Mouse (Mus musculus) natural killer cell, adult 2 months (primary cell): ENCODE results near the gene Gm13698.
"Not testable (repeated sequence)": the region's sequence is repeated elsewhere in the genome, so short reads cannot be mapped to it uniquely, and the experiment has no call there.

ENCODE experiments used
- DNase-seq, 2 experiments: peaks; one replicate each; pipeline ENCODE4 v3.0.0; 2022; ENCODE audit warnings: low spot score in 2 of 2

The Gm13698 gene

DNA sequence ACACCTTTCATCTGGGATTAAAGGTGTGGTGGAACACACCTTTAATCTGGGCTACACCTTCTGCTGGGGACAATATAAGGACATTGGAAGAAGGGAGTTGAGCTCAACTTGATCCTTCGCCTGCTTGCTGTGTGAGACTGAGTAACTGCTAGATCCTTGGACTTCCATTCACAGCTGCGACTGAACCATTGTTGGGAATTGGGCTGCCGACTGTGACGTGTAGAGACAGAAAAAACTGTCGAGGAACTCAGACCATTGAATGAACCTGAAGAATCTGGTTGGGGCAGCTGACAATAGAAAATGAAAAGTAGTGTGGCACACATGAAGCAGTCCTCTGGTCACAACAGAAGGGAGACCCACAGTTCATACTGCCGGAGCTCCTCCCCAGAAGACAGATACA is at the start of gene Gm13698:
TSS of gene Gm13698 (plus strand) at position 301 of the 400 bp plus-strand sequence.
- not testable (repeated sequence) for DNase-seq

DNA sequence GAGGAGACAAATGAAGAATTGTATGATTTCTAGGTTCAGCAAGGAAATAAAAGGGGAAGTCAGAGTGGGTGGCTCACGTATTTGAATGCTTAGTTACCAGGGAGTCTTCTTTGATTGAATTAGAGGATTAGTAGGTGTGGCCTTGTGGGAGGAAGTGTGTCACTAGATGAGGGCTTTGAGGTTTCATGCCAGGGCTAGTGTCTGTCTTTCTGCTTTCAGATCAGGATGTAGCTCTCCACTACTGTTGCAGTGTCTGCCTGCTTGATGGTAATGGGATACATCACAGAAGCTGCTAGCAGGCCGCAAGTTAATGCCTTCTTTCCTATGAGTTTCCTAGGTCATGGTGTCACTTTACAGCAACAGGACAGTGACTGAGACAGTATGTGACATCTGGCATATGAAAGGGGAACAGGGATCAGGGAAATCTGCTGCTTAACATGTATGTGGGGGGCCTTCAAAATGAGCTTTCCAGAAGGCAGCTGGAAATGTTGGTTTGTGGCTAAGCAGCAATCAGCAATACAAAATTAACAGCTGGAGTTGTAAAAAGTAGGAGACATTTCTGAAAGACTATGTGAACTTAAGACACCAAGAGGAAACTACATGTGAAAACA is 25.9 kb upstream of the Gm13698 start:
- DNase-seq, result peak; percentile 3 to 62

GRCm38 (mm10) chr2:83940931-83941361 is 14.5 kb upstream of the Gm13698 start, which contains the start of gene Zswim2:
TSS of gene Zswim2 (minus strand) at chr2:83941228.
- peak; percentile 9 to 30 for DNase-seq

DNA sequence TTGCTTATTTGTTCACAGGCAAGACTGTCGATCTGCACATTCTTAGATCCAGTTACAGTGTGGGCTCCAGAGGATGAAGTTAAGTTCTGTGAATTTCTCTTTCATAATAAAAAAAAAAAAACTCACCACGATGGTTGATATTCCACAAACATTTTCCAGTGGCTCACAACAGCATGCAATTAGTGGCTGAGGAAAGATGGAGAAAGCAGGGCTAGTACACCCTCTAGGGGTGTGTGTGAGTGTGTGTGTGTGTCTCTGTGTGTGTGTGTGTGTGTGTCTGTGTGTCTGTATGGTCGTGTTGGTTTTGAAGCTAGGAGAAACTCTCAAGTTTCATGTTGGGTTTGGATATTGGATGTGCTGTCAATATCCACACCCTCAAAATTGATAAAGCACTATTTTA is 14.1 kb upstream of the Gm13698 start:
- no peak for DNase-seq

- no peak for DNase-seq
Measured at GRCm38 (mm10) chr2:83941792-83942191, 13.7 kb upstream of the Gm13698 start.

DNA sequence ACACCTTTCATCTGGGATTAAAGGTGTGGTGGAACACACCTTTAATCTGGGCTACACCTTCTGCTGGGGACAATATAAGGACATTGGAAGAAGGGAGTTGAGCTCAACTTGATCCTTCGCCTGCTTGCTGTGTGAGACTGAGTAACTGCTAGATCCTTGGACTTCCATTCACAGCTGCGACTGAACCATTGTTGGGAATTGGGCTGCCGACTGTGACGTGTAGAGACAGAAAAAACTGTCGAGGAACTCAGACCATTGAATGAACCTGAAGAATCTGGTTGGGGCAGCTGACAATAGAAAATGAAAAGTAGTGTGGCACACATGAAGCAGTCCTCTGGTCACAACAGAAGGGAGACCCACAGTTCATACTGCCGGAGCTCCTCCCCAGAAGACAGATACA is 5.7 kb downstream of the Gm13698 start, which contains the start of gene Gm13693:
TSS of gene Gm13693 (plus strand) at position 301 of the 400 bp plus-strand sequence.
- not testable (repeated sequence) for DNase-seq

GRCm38 (mm10) chr2:83967013-83967412 is 11.5 kb downstream of the Gm13698 start, which contains the start of gene Gm13695:
TSS of gene Gm13695 (plus strand) at chr2:83967313.
- DNase-seq, result not testable (repeated sequence)

GRCm38 (mm10) chr2:83972823-83973222 is 17.3 kb downstream of the Gm13698 start, which contains the start of gene Gm13696:
TSS of gene Gm13696 (plus strand) at chr2:83973123.
- not testable (repeated sequence) for DNase-seq

GRCm38 (mm10) chr2:83978633-83979032 is 23.1 kb downstream of the Gm13698 start, which contains the start of gene Gm13694:
TSS of gene Gm13694 (plus strand) at chr2:83978933.
- DNase-seq, result not testable (repeated sequence)

DNA sequence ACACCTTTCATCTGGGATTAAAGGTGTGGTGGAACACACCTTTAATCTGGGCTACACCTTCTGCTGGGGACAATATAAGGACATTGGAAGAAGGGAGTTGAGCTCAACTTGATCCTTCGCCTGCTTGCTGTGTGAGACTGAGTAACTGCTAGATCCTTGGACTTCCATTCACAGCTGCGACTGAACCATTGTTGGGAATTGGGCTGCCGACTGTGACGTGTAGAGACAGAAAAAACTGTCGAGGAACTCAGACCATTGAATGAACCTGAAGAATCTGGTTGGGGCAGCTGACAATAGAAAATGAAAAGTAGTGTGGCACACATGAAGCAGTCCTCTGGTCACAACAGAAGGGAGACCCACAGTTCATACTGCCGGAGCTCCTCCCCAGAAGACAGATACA is 28.9 kb downstream of the Gm13698 start, which contains the start of gene Gm13697:
TSS of gene Gm13697 (plus strand) at position 301 of the 400 bp plus-strand sequence.
- DNase-seq, result not testable (repeated sequence)

GRCm38 (mm10) chr2:83990253-83990652 is 34.8 kb downstream of the Gm13698 start, which contains the start of gene Gm13691:
TSS of gene Gm13691 (plus strand) at chr2:83990553.
- DNase-seq, result not testable (repeated sequence)

DNA sequence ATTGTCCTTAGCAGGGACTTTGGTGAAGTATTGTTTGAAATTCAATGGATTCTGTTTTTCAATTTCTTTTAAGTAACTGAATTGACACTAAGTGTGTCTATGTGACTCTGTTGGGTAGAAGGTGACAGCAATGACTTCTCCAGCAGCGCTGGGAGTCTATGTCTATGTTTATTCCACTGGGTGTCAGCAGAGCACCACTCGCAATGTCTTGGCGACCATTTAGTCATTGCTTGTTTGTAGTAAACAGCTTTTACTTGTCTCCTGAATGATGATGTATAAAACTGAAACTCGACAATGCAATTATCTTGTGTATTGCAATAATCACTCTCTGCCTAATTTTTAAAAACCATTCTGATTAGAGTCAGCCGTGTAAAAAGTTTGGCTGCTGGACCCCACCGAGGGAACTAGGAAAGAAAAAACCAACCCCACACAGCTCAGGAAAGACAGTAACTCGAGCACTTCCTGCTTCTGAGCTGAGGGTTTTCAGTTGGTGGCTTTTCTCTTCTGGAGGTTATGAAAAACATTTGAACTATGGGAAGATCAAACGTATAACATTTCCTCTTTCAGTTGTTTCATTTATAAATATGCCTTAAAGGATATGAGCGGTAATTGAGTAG is 38.3 kb downstream of the Gm13698 start:
- DNase-seq, result peak; percentile 45 to 48

- peak in 1 of 2 experiments; percentile 7 for DNase-seq
Measured at GRCm38 (mm10) chr2:83994526-83994925, 39.0 kb downstream of the Gm13698 start.
